In the genomic region with DNA sequence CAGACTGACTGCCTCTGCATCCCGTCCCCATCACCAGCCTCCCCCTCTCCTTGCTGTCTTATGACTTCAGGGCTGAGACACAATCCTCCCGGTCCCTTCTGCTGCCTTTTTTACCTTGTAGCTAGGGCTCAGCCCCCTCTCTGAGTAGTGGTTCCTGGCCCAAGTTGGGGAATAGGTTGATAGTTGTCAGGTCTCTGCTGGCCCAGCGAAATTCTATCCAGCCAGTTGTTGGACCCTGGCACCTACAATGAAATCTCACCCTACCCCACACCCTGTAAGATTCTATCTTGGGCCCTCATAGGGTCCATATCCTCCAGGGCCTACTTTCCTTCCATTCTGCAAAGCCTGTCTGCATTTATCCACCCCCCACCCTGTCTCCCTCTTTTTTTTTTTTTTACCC, we compare ENCODE assay signal across 27 mouse cellular contexts. TPM values are rescaled to one million over a fixed set of nuclear protein-coding genes. Genes with fewer than 3 reads are reported as not detected.
DNase-seq lines count a peak whose midpoint lies in the region; ATAC-seq and TF ChIP-seq lines count a peak whose summit lies in the region.
"Had no signal": no experiment of that assay in that cellular context is flagged by ENCODE, and none has a peak within 500 bp of the region (broad histone marks: within the 10 kb centered on the region; RNA-seq: fewer than 3 reads in every experiment).

No protein-coding gene starts in this region.

- peak in 1 of 2 experiments; percentile 23; a peak in 2 of 4 replicates for TF ChIP-seq POLR2A in MEL (IDR thresholded peaks at IDR 0.05; ENCODE audit: control insufficient read depth in 1 of 2, insufficient read depth in 1 of 2, low read depth in 1 of 2, low read length in 2 of 2, poor library complexity in 1 of 2)

- no peak for TF ChIP-seq RAD21 in MEL (IDR thresholded peaks at IDR 0.05; ENCODE audit: low read depth, low read length)

- peaks cover 2% of the 10 kb centered on the region; the same call in 1 of the 2 replicates for H3K79me2 ChIP-seq in MEL (ENCODE audit: control insufficient read depth, insufficient read depth, low read length, poor library complexity)

- H3K4me3 ChIP-seq in forebrain, postnatal 0 days (ENCODE audit: low read depth, low read length), result no peak overlapping the region
- H3K4me3 ChIP-seq in forebrain, embryonic 11.5 days (ENCODE audit: low read depth, low read length), result no peak overlapping the region
- H3K4me3 ChIP-seq in layer of hippocampus, adult 2 months, result no peak overlapping the region
- H3K4me3 ChIP-seq in MEL (ENCODE audit: control insufficient read depth in 1 of 2, insufficient read depth in 1 of 2, low read depth in 2 of 2, low read length in 2 of 2), result no peak overlapping the region
- no peak overlapping the region for H3K4me3 ChIP-seq in liver, embryonic 16.5 days (ENCODE audit: low read depth, low read length)
- H3K4me3 ChIP-seq: embryonic facial prominence, embryonic 10.5 days; heart, adult 2 months; hindbrain, embryonic 13.5 days; intestine, embryonic 15.5 days; lung, embryonic 15.5 days; megakaryocyte, embryonic 14.5 days had no signal

- H3K27me3 ChIP-seq in forebrain, postnatal 0 days (ENCODE audit: insufficient read depth, low read length), result no peaks in the 10 kb centered on the region
- H3K27me3 ChIP-seq in forebrain, embryonic 11.5 days (ENCODE audit: control insufficient read depth, insufficient read depth, low read length), result no peaks in the 10 kb centered on the region
- H3K27me3 ChIP-seq in MEL (ENCODE audit: control insufficient read depth in 1 of 2, insufficient read depth in 2 of 2, low read length in 2 of 2), result no peaks in the 10 kb centered on the region
- H3K27me3 ChIP-seq in liver, embryonic 16.5 days (ENCODE audit: control insufficient read depth, insufficient read depth, low read depth, low read length), result no peaks in the 10 kb centered on the region
- H3K27me3 ChIP-seq: hindbrain, embryonic 13.5 days; intestine, embryonic 15.5 days; lung, embryonic 15.5 days; megakaryocyte, embryonic 14.5 days had no signal

- peaks cover 52% of the 10 kb centered on the region for H3K36me3 ChIP-seq in forebrain, postnatal 0 days (ENCODE audit: insufficient read depth)
- H3K36me3 ChIP-seq in forebrain, embryonic 11.5 days (ENCODE audit: control insufficient read depth, insufficient read depth, low read length), result peaks cover 11% of the 10 kb centered on the region
- peaks cover 23 to 55% of the 10 kb centered on the region in 2 experiments for H3K36me3 ChIP-seq in MEL (ENCODE audit: control insufficient read depth in 1 of 2, insufficient read depth in 2 of 2, low read length in 2 of 2)
- peaks cover 36% of the 10 kb centered on the region for H3K36me3 ChIP-seq in liver, embryonic 16.5 days (ENCODE audit: control insufficient read depth, insufficient read depth)

- no peak for ATAC-seq in forebrain, postnatal 0 days
- no peak for ATAC-seq in forebrain, embryonic 11.5 days (replicated peaks; ENCODE audit: low FRiP score)
- ATAC-seq in liver, embryonic 16.5 days (ENCODE audit: low read depth), result no peak
- ATAC-seq: intestine, embryonic 15.5 days had no signal

- no peak for TF ChIP-seq EP300 in MEL (IDR thresholded peaks at IDR 0.05; ENCODE audit: low read depth in 1 of 2, low read length in 2 of 2)

- H3K4me2 ChIP-seq in forebrain, postnatal 0 days (ENCODE audit: low read depth), result no peak overlapping the region
- H3K4me2 ChIP-seq in forebrain, embryonic 11.5 days (ENCODE audit: low read depth, low read length, severe bottlenecking), result no peak overlapping the region
- no peak overlapping the region for H3K4me2 ChIP-seq in liver, embryonic 16.5 days (ENCODE audit: low read depth, low read length)
- H3K4me2 ChIP-seq: hindbrain, embryonic 13.5 days; intestine, embryonic 15.5 days; lung, embryonic 15.5 days had no signal

- DNase-seq in forebrain, postnatal 0 days, result no peak
- DNase-seq in forebrain, embryonic 11.5 days (ENCODE audit: low spot score), result no peak
- DNase-seq in layer of hippocampus, adult 2 months (ENCODE audit: low spot score in 2 of 2), result no peak
- DNase-seq in layer of hippocampus, postnatal 14 days (ENCODE audit: low spot score in 2 of 2), result no peak
- no peak for DNase-seq in MEL (ENCODE audit: low read depth, low spot score)
- DNase-seq in kidney, postnatal 4 days, result no peak
- DNase-seq: adrenal gland, postnatal 14 days; heart, adult 2 months; kidney, adult 9 months; kidney, postnatal 14 days; lung, postnatal 36 days; thymus, adult 18-20 months; thymus, postnatal 4 days had no signal

- H3K4me1 ChIP-seq in forebrain, postnatal 0 days (ENCODE audit: insufficient read depth), result no peaks in the 10 kb centered on the region
- no peaks in the 10 kb centered on the region for H3K4me1 ChIP-seq in forebrain, embryonic 11.5 days (replicated peaks; ENCODE audit: control insufficient read depth, insufficient read depth, low read length)
- H3K4me1 ChIP-seq in MEL (ENCODE audit: control insufficient read depth in 1 of 2, insufficient read depth in 2 of 2, low read length in 2 of 2), result peaks cover 18 to 44% of the 10 kb centered on the region in 2 experiments
- H3K4me1 ChIP-seq in liver, embryonic 16.5 days (ENCODE audit: control insufficient read depth, low read depth, low read length), result peaks cover 49% of the 10 kb centered on the region
- H3K4me1 ChIP-seq: embryonic facial prominence, embryonic 10.5 days; hindbrain, embryonic 13.5 days; intestine, embryonic 15.5 days; lung, embryonic 15.5 days had no signal

- H3K9me3 ChIP-seq in forebrain, postnatal 0 days (ENCODE audit: low read length), result no peaks in the 10 kb centered on the region
- H3K9me3 ChIP-seq in forebrain, embryonic 11.5 days (ENCODE audit: control insufficient read depth, low read length), result no peaks in the 10 kb centered on the region
- no peaks in the 10 kb centered on the region for H3K9me3 ChIP-seq in MEL (replicated peaks; ENCODE audit: insufficient read depth, low read length)
- no peaks in the 10 kb centered on the region for H3K9me3 ChIP-seq in liver, embryonic 16.5 days (replicated peaks; ENCODE audit: control insufficient read depth, low read length)
- H3K9me3 ChIP-seq: embryonic facial prominence, embryonic 10.5 days; hindbrain, embryonic 13.5 days; intestine, embryonic 15.5 days; lung, embryonic 15.5 days; megakaryocyte, embryonic 14.5 days had no signal

- 92% methylated on average over 3 of the region's 3 CpGs for WGBS in forebrain, postnatal 0 days
- WGBS in forebrain, embryonic 11.5 days, result 88% methylated on average over 3 of the region's 3 CpGs
- 76% methylated on average over 3 of the region's 3 CpGs for WGBS in liver, embryonic 16.5 days (ENCODE audit: insufficient replicate concordance)

- H3K27ac ChIP-seq in forebrain, postnatal 0 days (ENCODE audit: low read depth, low read length), result peak overlapping the region; percentile 62; the same call in 1 of the 2 replicates
- no peak overlapping the region for H3K27ac ChIP-seq in forebrain, embryonic 11.5 days (ENCODE audit: low read depth, low read length)
- peak overlapping the region; percentile 79 for H3K27ac ChIP-seq in layer of hippocampus, adult 2 months
- H3K27ac ChIP-seq in MEL (ENCODE audit: control insufficient read depth, low read depth, low read length), result peak overlapping the region; percentile 19; the same call in 1 of the 2 replicates
- H3K27ac ChIP-seq in liver, embryonic 16.5 days (ENCODE audit: low read length), result peak overlapping the region; percentile 81
- H3K27ac ChIP-seq: embryonic facial prominence, embryonic 10.5 days; heart, adult 2 months; intestine, embryonic 15.5 days; lung, embryonic 15.5 days had no signal

- TF ChIP-seq CTCF in forebrain, postnatal 0 days (IDR thresholded peaks at IDR 0.05; ENCODE audit: low read depth), result no peak
- no peak for TF ChIP-seq CTCF in layer of hippocampus, adult 2 months (conservative IDR thresholded peaks at IDR 0.05)
- no peak for TF ChIP-seq CTCF in MEL (IDR thresholded peaks at IDR 0.05 in 2 of 3, conservative IDR thresholded peaks at IDR 0.05 in 1 of 3; ENCODE audit: control insufficient read depth in 1 of 3, insufficient read depth in 1 of 3, low read depth in 2 of 3, low read length in 3 of 3, poor library complexity in 1 of 3, severe bottlenecking in 1 of 3)

- H3K9ac ChIP-seq in forebrain, postnatal 0 days, result no peak overlapping the region
- no peak overlapping the region for H3K9ac ChIP-seq in forebrain, embryonic 11.5 days (ENCODE audit: low read length)
- no peak overlapping the region for H3K9ac ChIP-seq in MEL (ENCODE audit: control insufficient read depth, low read depth, low read length, poor library complexity, severe bottlenecking)
- no peak overlapping the region for H3K9ac ChIP-seq in liver, embryonic 16.5 days (ENCODE audit: low read depth, low read length)
- H3K9ac ChIP-seq: hindbrain, embryonic 13.5 days; intestine, embryonic 15.5 days; lung, embryonic 15.5 days had no signal

RNA-seq across cellular contexts. Expression of a gene that starts 11.3 kb away (rescaled TPM):
- total RNA-seq in forebrain, postnatal 0 days (2014; rRNA removed), result 40.1 and 43.1 TPM in 2 replicates
- 52.4 and 59.8 TPM in 2 replicates for polyA plus RNA-seq in forebrain, postnatal 0 days (2015; fragmentation: Nextera tagmentation; extraction: Ambion mirVana)
- polyA plus RNA-seq in forebrain, embryonic 11.5 days (2014; fragmentation: Nextera tagmentation; extraction: Ambion mirVana), result 168 and 175 TPM in 2 replicates
- 10 to 100 TPM; 28.5 to 32.3 TPM for total RNA-seq in layer of hippocampus, adult 2 months (2021)
- 10 to 100 TPM; 27.3 to 29.6 TPM for total RNA-seq in layer of hippocampus, postnatal 14 days (2021)
- 74.1 and 76.4 TPM in 2 replicates for total RNA-seq in MEL (2012; rRNA removed)
- polyA plus RNA-seq in MEL (2012; ENCODE audit: insufficient read depth in 1 of 2, insufficient read length in 2 of 2, low read depth in 1 of 2, low replicate concordance in 2 of 2, missing spikeins in 1 of 2), result 100 to 1,000 TPM in 1 of 2 experiments, not detected in 1; 212 TPM
- polyA plus RNA-seq in liver, embryonic 16.5 days (2015; fragmentation: Nextera tagmentation; extraction: Ambion mirVana), result 55.5 and 55.8 TPM in 2 replicates

RNA-seq across cellular contexts. Expression of a gene that starts 11.4 kb away (rescaled TPM):
- total RNA-seq in forebrain, postnatal 0 days (2014; rRNA removed), result 10.5 and 13.1 TPM in 2 replicates
- polyA plus RNA-seq in forebrain, postnatal 0 days (2015; fragmentation: Nextera tagmentation; extraction: Ambion mirVana), result 14.6 and 17.3 TPM in 2 replicates
- polyA plus RNA-seq in forebrain, embryonic 11.5 days (2014; fragmentation: Nextera tagmentation; extraction: Ambion mirVana), result 39.3 and 44.1 TPM in 2 replicates
- 10 to 100 TPM; 12.0 to 14.3 TPM for total RNA-seq in layer of hippocampus, adult 2 months (2021)
- 1 to 10 TPM; 8.6 to 9.5 TPM for total RNA-seq in layer of hippocampus, postnatal 14 days (2021)
- total RNA-seq in MEL (2012; rRNA removed), result 18.5 and 18.9 TPM in 2 replicates
- 10 to 100 TPM in 1 of 2 experiments, not detected in 1; 24.5 TPM for polyA plus RNA-seq in MEL (2012; ENCODE audit: insufficient read depth in 1 of 2, insufficient read length in 2 of 2, low read depth in 1 of 2, low replicate concordance in 2 of 2, missing spikeins in 1 of 2)
- 14.6 and 15.5 TPM in 2 replicates for polyA plus RNA-seq in liver, embryonic 16.5 days (2015; fragmentation: Nextera tagmentation; extraction: Ambion mirVana)

RNA-seq across cellular contexts. Expression of a gene that starts 14.3 kb away (rescaled TPM):
- 38.9 and 74.0 TPM in 2 replicates for total RNA-seq in forebrain, postnatal 0 days (2014; rRNA removed)
- 83.2 and 106 TPM in 2 replicates for polyA plus RNA-seq in forebrain, postnatal 0 days (2015; fragmentation: Nextera tagmentation; extraction: Ambion mirVana)
- 9.3 and 12.6 TPM in 2 replicates for polyA plus RNA-seq in forebrain, embryonic 11.5 days (2014; fragmentation: Nextera tagmentation; extraction: Ambion mirVana)
- total RNA-seq in layer of hippocampus, adult 2 months (2021), result 100 to 1,000 TPM; 391 to 411 TPM
- total RNA-seq in layer of hippocampus, postnatal 14 days (2021), result 100 to 1,000 TPM; 513 to 551 TPM
- 13.4 and 15.1 TPM in 2 replicates for total RNA-seq in MEL (2012; rRNA removed)
- 100 to 1,000 TPM in 1 of 2 experiments, not detected in 1; 136 TPM for polyA plus RNA-seq in MEL (2012; ENCODE audit: insufficient read depth in 1 of 2, insufficient read length in 2 of 2, low read depth in 1 of 2, low replicate concordance in 2 of 2, missing spikeins in 1 of 2)
- 11.2 and 12.6 TPM in 2 replicates for polyA plus RNA-seq in liver, embryonic 16.5 days (2015; fragmentation: Nextera tagmentation; extraction: Ambion mirVana)
- total RNA-seq: neutrophil, adult 5-6 weeks had no signal

RNA-seq across cellular contexts. Expression of a gene that starts 26.3 kb away (rescaled TPM):
- not detected in 2 replicates for total RNA-seq in forebrain, postnatal 0 days (2014; rRNA removed)
- not detected in 2 replicates for polyA plus RNA-seq in forebrain, postnatal 0 days (2015; fragmentation: Nextera tagmentation; extraction: Ambion mirVana)
- polyA plus RNA-seq in forebrain, embryonic 11.5 days (2014; fragmentation: Nextera tagmentation; extraction: Ambion mirVana), result not detected in 2 replicates
- total RNA-seq in layer of hippocampus, adult 2 months (2021), result not detected
- not detected for total RNA-seq in layer of hippocampus, postnatal 14 days (2021)
- not detected in 2 replicates for total RNA-seq in MEL (2012; rRNA removed)
- polyA plus RNA-seq in MEL (2012; ENCODE audit: insufficient read depth in 1 of 2, insufficient read length in 2 of 2, low read depth in 1 of 2, low replicate concordance in 2 of 2, missing spikeins in 1 of 2), result not detected
- polyA plus RNA-seq in liver, embryonic 16.5 days (2015; fragmentation: Nextera tagmentation; extraction: Ambion mirVana), result 26.2 and 27.9 TPM in 2 replicates
- total RNA-seq: adrenal gland, postnatal 14 days; common myeloid progenitor, adult 5-6 weeks; gastrocnemius, adult 8-10 months; heart, adult 2 months; heart, postnatal 25 days; left cerebral cortex, postnatal 36 days; neutrophil, adult 5-6 weeks had no signal
- polyA plus RNA-seq: brain, embryonic 14.5 days; embryonic facial prominence, embryonic 10.5 days; heart, adult 2 months; heart, embryonic 14.5 days; hindbrain, embryonic 13.5 days; lung, embryonic 15.5 days; small intestine, adult 2 months had no signal

RNA-seq across cellular contexts. Expression of a gene that starts 30.4 kb away (rescaled TPM):
- total RNA-seq in forebrain, postnatal 0 days (2014; rRNA removed), result 8.6 and 18.9 TPM in 2 replicates
- 27.3 and 28.0 TPM in 2 replicates for polyA plus RNA-seq in forebrain, postnatal 0 days (2015; fragmentation: Nextera tagmentation; extraction: Ambion mirVana)
- 13.9 and 17.7 TPM in 2 replicates for polyA plus RNA-seq in forebrain, embryonic 11.5 days (2014; fragmentation: Nextera tagmentation; extraction: Ambion mirVana)
- 10 to 100 TPM; 15.1 to 15.6 TPM for total RNA-seq in layer of hippocampus, adult 2 months (2021)
- 10 to 100 TPM; 16.1 to 19.8 TPM for total RNA-seq in layer of hippocampus, postnatal 14 days (2021)
- not detected in 2 replicates for total RNA-seq in MEL (2012; rRNA removed)
- polyA plus RNA-seq in MEL (2012; ENCODE audit: insufficient read depth in 1 of 2, insufficient read length in 2 of 2, low read depth in 1 of 2, low replicate concordance in 2 of 2, missing spikeins in 1 of 2), result not detected
- polyA plus RNA-seq in liver, embryonic 16.5 days (2015; fragmentation: Nextera tagmentation; extraction: Ambion mirVana), result 10.4 and 11.5 TPM in 2 replicates
- total RNA-seq: common myeloid progenitor, adult 5-6 weeks; neutrophil, adult 5-6 weeks had no signal
